Comparison of ENCODE assay signal across 8 mouse cellular contexts in the genomic region with DNA sequence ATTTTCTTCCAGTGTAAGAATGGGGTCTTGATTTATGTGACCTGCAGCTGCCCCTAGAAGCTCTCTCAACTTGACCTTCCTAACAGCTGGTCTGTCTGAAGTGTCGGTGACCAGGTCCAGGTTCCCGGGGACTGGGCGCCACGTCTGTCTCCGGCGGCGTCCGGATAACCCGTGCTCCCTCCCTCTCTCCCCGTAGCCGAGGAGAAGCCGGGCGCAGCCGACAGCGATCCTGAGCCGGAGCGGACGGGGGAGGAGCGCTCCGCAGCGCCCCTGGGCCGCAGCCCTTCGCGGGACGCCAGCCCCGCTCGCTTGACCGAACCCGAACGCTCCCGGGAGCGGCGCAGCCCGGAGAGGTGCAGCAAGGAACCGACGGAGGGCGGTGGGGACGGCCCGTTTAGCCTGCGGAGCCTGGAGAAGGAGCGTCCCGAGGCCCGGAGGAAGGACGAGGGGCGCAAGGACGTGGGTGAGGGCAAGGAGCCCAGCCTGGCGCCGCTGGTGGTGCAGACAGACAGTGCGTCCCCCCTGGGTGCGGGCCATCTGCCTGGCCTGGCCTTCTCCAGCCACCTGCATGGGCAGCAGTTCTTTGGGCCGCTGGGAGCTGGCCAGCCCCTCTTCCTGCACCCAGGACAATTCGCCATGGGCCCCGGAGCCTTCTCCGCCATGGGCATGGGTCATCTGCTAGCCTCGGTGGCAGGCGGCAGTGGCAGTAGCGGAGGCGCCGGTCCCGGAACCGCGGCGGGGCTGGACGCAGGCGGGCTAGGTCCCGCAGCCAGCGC. TPM values are rescaled to one million over a fixed set of nuclear protein-coding genes. Genes with fewer than 3 reads are reported as not detected.
DNase-seq lines count a peak whose midpoint lies in the region; ATAC-seq and TF ChIP-seq lines count a peak whose summit lies in the region.

No protein-coding gene starts in this region.

- H3K27me3 ChIP-seq in lung, embryonic 15.5 days = peaks cover 75% of the 10 kb centered on the region
- H3K27me3 ChIP-seq in intestine, postnatal 0 days (replicated peaks; ENCODE audit: control insufficient read depth, insufficient read depth, low read length) = peaks cover 95% of the 10 kb centered on the region
- H3K27me3 ChIP-seq in neural tube, embryonic 11.5 days (ENCODE audit: control insufficient read depth, insufficient read depth, low read length) = peaks cover 96% of the 10 kb centered on the region

- no peaks in the 10 kb centered on the region for H3K36me3 ChIP-seq in lung, embryonic 15.5 days
- peaks cover 11% of the 10 kb centered on the region; the same call in 1 of the 2 replicates for H3K36me3 ChIP-seq in intestine, postnatal 0 days (ENCODE audit: control insufficient read depth, insufficient read depth)
- H3K36me3 ChIP-seq in neural tube, embryonic 11.5 days (ENCODE audit: control insufficient read depth, insufficient read depth, low read length) = no peaks in the 10 kb centered on the region

- DNase-seq in lung, postnatal 14 days = no peak
- DNase-seq in neural tube, embryonic 11.5 days (ENCODE audit: low spot score) = peak; percentile 66
- no peak for DNase-seq in thymus, postnatal 14 days
- DNase-seq in right cerebral cortex, postnatal 14 days = no peak

- peak overlapping the region; percentile 74 for H3K9ac ChIP-seq in lung, embryonic 15.5 days
- H3K9ac ChIP-seq in intestine, postnatal 0 days (ENCODE audit: low read depth, low read length) = peak overlapping the region; percentile 54
- H3K9ac ChIP-seq in neural tube, embryonic 11.5 days (ENCODE audit: low read length) = peak overlapping the region; percentile 33

- peaks cover 31% of the 10 kb centered on the region for H3K4me1 ChIP-seq in lung, embryonic 15.5 days
- no peaks in the 10 kb centered on the region; the same call in 1 of the 2 replicates for H3K4me1 ChIP-seq in embryonic fibroblast, embryonic 13.5 days (ENCODE audit: control insufficient read depth, insufficient read depth, low read length)
- 0 out of 2 replicates have a peak, but pooled peaks cover 3% of the 10 kb centered on the region for H3K4me1 ChIP-seq in intestine, postnatal 0 days (replicated peaks; ENCODE audit: control insufficient read depth, insufficient read depth, low read length)
- peaks cover 18% of the 10 kb centered on the region for H3K4me1 ChIP-seq in neural tube, embryonic 11.5 days (ENCODE audit: control insufficient read depth, insufficient read depth, low read length)

- no peak for TF ChIP-seq POLR2A in embryonic fibroblast, embryonic 13.5 days (IDR thresholded peaks at IDR 0.05; ENCODE audit: low read depth, low read length)

- no peak for TF ChIP-seq CTCF in embryonic fibroblast, embryonic 13.5 days (IDR thresholded peaks at IDR 0.05; ENCODE audit: borderline replicate concordance, insufficient read depth, low read length)
- no peak for TF ChIP-seq CTCF in intestine, postnatal 0 days (IDR thresholded peaks at IDR 0.05; ENCODE audit: low read depth)

- ATAC-seq in lung, embryonic 15.5 days (ENCODE audit: borderline replicate concordance, extremely low read depth, low FRiP score, low TSS enrichment) = no peak
- ATAC-seq in intestine, postnatal 0 days = no peak
- ATAC-seq in neural tube, embryonic 11.5 days (ENCODE audit: insufficient read depth, low FRiP score, low TSS enrichment) = no peak
- no peak for ATAC-seq in frontal cortex, adult (ENCODE audit: low TSS enrichment)

- H3K9me3 ChIP-seq in lung, embryonic 15.5 days = no peaks in the 10 kb centered on the region
- no peaks in the 10 kb centered on the region for H3K9me3 ChIP-seq in intestine, postnatal 0 days (ENCODE audit: control insufficient read depth)
- H3K9me3 ChIP-seq in neural tube, embryonic 11.5 days (ENCODE audit: control insufficient read depth, low read length) = no peaks in the 10 kb centered on the region

- under 1% methylated on average over 58 of the region's 67 CpGs for WGBS in lung, embryonic 15.5 days
- WGBS in intestine, postnatal 0 days = 16% methylated on average over 67 of the region's 67 CpGs
- under 1% methylated on average over 52 of the region's 67 CpGs for WGBS in neural tube, embryonic 11.5 days

- H3K4me2 ChIP-seq in lung, embryonic 15.5 days = peak overlapping the region; percentile 87
- peak overlapping the region; percentile 90 for H3K4me2 ChIP-seq in intestine, postnatal 0 days (replicated peaks; ENCODE audit: low read depth)
- H3K4me2 ChIP-seq in neural tube, embryonic 11.5 days (ENCODE audit: low read depth) = peak overlapping the region; percentile 40

- H3K27ac ChIP-seq in lung, embryonic 15.5 days = peak overlapping the region; percentile 97
- peak overlapping the region; percentile 24 for H3K27ac ChIP-seq in embryonic fibroblast, embryonic 13.5 days (ENCODE audit: insufficient read depth, low read length)
- H3K27ac ChIP-seq in intestine, postnatal 0 days (ENCODE audit: low read depth, low read length) = no peak overlapping the region
- H3K27ac ChIP-seq in neural tube, embryonic 11.5 days (ENCODE audit: low read depth, low read length) = no peak overlapping the region

- H3K4me3 ChIP-seq in lung, embryonic 15.5 days = peak overlapping the region; percentile 64
- H3K4me3 ChIP-seq in embryonic fibroblast, embryonic 13.5 days (ENCODE audit: insufficient read depth, low read length) = peak overlapping the region; percentile 58
- peak overlapping the region; percentile 60 for H3K4me3 ChIP-seq in intestine, postnatal 0 days (ENCODE audit: low read depth, low read length)
- H3K4me3 ChIP-seq in neural tube, embryonic 11.5 days (ENCODE audit: low read depth, low read length) = peak overlapping the region; percentile 29

RNA-seq across cellular contexts. Expression of a gene that starts 5.5 kb away (rescaled TPM):
- polyA plus RNA-seq in lung, embryonic 15.5 days (2015; fragmentation: Nextera tagmentation; extraction: Ambion mirVana) = 40.9 and 44.9 TPM in 2 replicates
- 2.2 and 3.0 TPM in 2 replicates for polyA plus RNA-seq in embryonic fibroblast, embryonic 13.5 days (2011; ENCODE audit: insufficient read length, low read depth, missing spikeins)
- 3.0 and 3.3 TPM in 2 replicates for polyA plus RNA-seq in intestine, postnatal 0 days (2015; fragmentation: Nextera tagmentation; extraction: Ambion mirVana)
- polyA plus RNA-seq in neural tube, embryonic 11.5 days (2014; fragmentation: Nextera tagmentation; extraction: Ambion mirVana) = 4.0 and 4.7 TPM in 2 replicates

RNA-seq across cellular contexts. Expression of a gene that starts 12.3 kb away (rescaled TPM):
- 0.62 TPM in 1 of 2 replicates, not detected in the other for polyA plus RNA-seq in lung, embryonic 15.5 days (2015; fragmentation: Nextera tagmentation; extraction: Ambion mirVana)
- polyA plus RNA-seq in embryonic fibroblast, embryonic 13.5 days (2011; ENCODE audit: insufficient read length, low read depth, missing spikeins) = not detected in 2 replicates
- not detected in 2 replicates for polyA plus RNA-seq in intestine, postnatal 0 days (2015; fragmentation: Nextera tagmentation; extraction: Ambion mirVana)
- not detected in 2 replicates for polyA plus RNA-seq in neural tube, embryonic 11.5 days (2014; fragmentation: Nextera tagmentation; extraction: Ambion mirVana)

RNA-seq across cellular contexts. Expression of a gene that starts 48.4 kb away (rescaled TPM):
- 78.8 and 81.3 TPM in 2 replicates for polyA plus RNA-seq in lung, embryonic 15.5 days (2015; fragmentation: Nextera tagmentation; extraction: Ambion mirVana)
- 2.8 and 12.0 TPM in 2 replicates for polyA plus RNA-seq in embryonic fibroblast, embryonic 13.5 days (2011; ENCODE audit: insufficient read length, low read depth, missing spikeins)
- polyA plus RNA-seq in intestine, postnatal 0 days (2015; fragmentation: Nextera tagmentation; extraction: Ambion mirVana) = not detected in 2 replicates
- 0.20 and 0.24 TPM in 2 replicates for polyA plus RNA-seq in neural tube, embryonic 11.5 days (2014; fragmentation: Nextera tagmentation; extraction: Ambion mirVana)

Comparison
In these comparisons a context has a peak if more than half of its experiments do, and no peak if none do; other contexts are left out.
1. H3K27ac ChIP-seq: peak in lung, embryonic 15.5 days (single experiment) and embryonic fibroblast, embryonic 13.5 days (single experiment); none in intestine, postnatal 0 days (single experiment) and neural tube, embryonic 11.5 days (single experiment).
2. H3K4me2 ChIP-seq: peak in every context shown above with its lines; median percentile 90 in intestine, postnatal 0 days; 87 in lung, embryonic 15.5 days; 40 in neural tube, embryonic 11.5 days.
3. Peak in every context shown above with its lines, with median percentiles within 50 percentile points of each other: H3K4me3 ChIP-seq and H3K9ac ChIP-seq.